Mouse (Mus musculus) megakaryocyte, embryonic 14.5 days (primary cell): ENCODE results near the gene Apool.

Experiments used
- FLI1 ChIP-seq: IDR thresholded peaks from 2 replicates; pipeline ENCODE4 v1.6.1; 2012; ENCODE audit warnings: low read length, inconsistent platforms, mixed read lengths
- GATA1 ChIP-seq: IDR thresholded peaks from 3 replicates; pipeline ENCODE4 v1.6.1; 2012; ENCODE audit warnings: mixed read lengths, low read length, inconsistent platforms, borderline replicate concordance

GRCm38 (mm10) chrX:112412309-112412708 lies 101.2 kb downstream of the Apool start:
- no peak for TF ChIP-seq GATA1
- no peak for TF ChIP-seq FLI1
